Mouse (Mus musculus) gastrocnemius, postnatal 36 days (tissue): ENCODE results near the gene Txndc17. TPM values are rescaled to one million over a fixed set of nuclear protein-coding genes. Genes with fewer than 3 reads are reported as not detected.

Experiments used
- DNase-seq, 2 experiments: peaks; one replicate each; pipeline ENCODE4 v3.0.0; 2022
- intact Hi-C: fragments of 180-260 bp; cut with DNase I; formaldehyde crosslinking; loops from one replicate; pipeline ENCODE4 v1.15.1; 2025
- total RNA-seq, 2 experiments: library from RNA; stranded (reverse); gene quantifications; 2 replicates each; pipeline ENCODE4 v1.2.3; 2021

Gene Txndc17
- total RNA-seq, 2 experiments from 2014 or later = 27.6 to 28.5 TPM

GRCm38 (mm10) chr11:72217116-72217515 is 9.8 kb downstream of the Txndc17 start:
- intact Hi-C loops = no loop called here

GRCm38 (mm10) chr11:72221278-72221677 is 13.9 kb downstream of the Txndc17 start:
- DNase-seq = peak in 1 of 2 experiments; percentile 37
- intact Hi-C loops = no loop called here

More at GRCm38 (mm10) chr11:72217116-72217515, 9.8 kb downstream of the Txndc17 start:
- no peak for DNase-seq

GRCm38 (mm10) chr11:72223414-72223813 is 16.1 kb downstream of the Txndc17 start:
- no peak for DNase-seq
- intact Hi-C loops = no loop called here

- DNase-seq = peak; percentile 65 to 72
- intact Hi-C loops = loop anchor here (1.0 to 2.0 kb wide), 4 partner anchors 41 to 340 kb away; no protein-coding TSS in a partner anchor
These were observed 17.5 kb downstream of the Txndc17 start for GRCm38 (mm10) chr11:72224865-72225264.

- no peak for DNase-seq
- intact Hi-C loops = no loop called here
These were observed 18.9 kb downstream of the Txndc17 start for GRCm38 (mm10) chr11:72226020-72226791.

- DNase-seq = no peak
- intact Hi-C loops = no loop called here
These were observed 19.6 kb downstream of the Txndc17 start for GRCm38 (mm10) chr11:72226901-72227300.

GRCm38 (mm10) chr11:72228513-72228912 is 21.2 kb downstream of the Txndc17 start:
- intact Hi-C loops = no loop called here
- no peak for DNase-seq

GRCm38 (mm10) chr11:72232068-72232467 is 24.7 kb downstream of the Txndc17 start:
- DNase-seq = no peak
- intact Hi-C loops = no loop called here

GRCm38 (mm10) chr11:72232991-72233390 is 25.6 kb downstream of the Txndc17 start:
- DNase-seq = no peak

GRCm38 (mm10) chr11:72234013-72234412 is 26.7 kb downstream of the Txndc17 start:
- intact Hi-C loops = no loop called here
- peak; percentile 14 to 41 for DNase-seq

More at GRCm38 (mm10) chr11:72232991-72233390, 25.6 kb downstream of the Txndc17 start:
- intact Hi-C loops = no loop called here

- no peak for DNase-seq
- intact Hi-C loops = no loop called here
These were observed 32.9 kb downstream of the Txndc17 start for GRCm38 (mm10) chr11:72240062-72240860.

- no peak for DNase-seq
- intact Hi-C loops = no loop called here
These were observed 37.9 kb downstream of the Txndc17 start for GRCm38 (mm10) chr11:72245196-72245753.

GRCm38 (mm10) chr11:72255629-72256028 is 48.3 kb downstream of the Txndc17 start:
- intact Hi-C loops = no loop called here
- no peak for DNase-seq

- DNase-seq = no peak
- intact Hi-C loops = no loop called here
These were observed 49.1 kb downstream of the Txndc17 start for GRCm38 (mm10) chr11:72256441-72256840.

Other genes starting within 250 kb of the Txndc17 start
- gene Aipl1, start 170.0 kb upstream of the Txndc17 start, total RNA-seq = not detected
- under 1 TPM; 0.62 to 0.71 TPM for gene Pimreg, start 165.5 kb upstream of the Txndc17 start, total RNA-seq
- gene Pitpnm3, start 71.8 kb upstream of the Txndc17 start, total RNA-seq = 1 to 10 TPM; 1.1 to 1.9 TPM
- gene Gm43951, start 707 bp upstream of the Txndc17 start, total RNA-seq = under 1 TPM; 0.07 to 0.23 TPM
- gene 4933427D14Rik, start 88 bp upstream of the Txndc17 start, total RNA-seq = 1 to 10 TPM in 1 of 2 experiments, under 1 TPM in 1; 0.77 to 1.2 TPM
- 1 to 10 TPM; 4.4 to 7.2 TPM for gene Med31, start 8.0 kb downstream of the Txndc17 start, total RNA-seq
- gene Slc13a5, start 59.7 kb downstream of the Txndc17 start, total RNA-seq = not detected
- gene Xaf1, start 94.1 kb downstream of the Txndc17 start, total RNA-seq = 1 to 10 TPM; 3.5 to 6.9 TPM
- gene Fbxo39, start 106.9 kb downstream of the Txndc17 start, total RNA-seq = not detected
- gene Tekt1, start 154.9 kb downstream of the Txndc17 start, total RNA-seq = 1 to 10 TPM in 1 of 2 experiments, under 1 TPM in 1; 0.92 to 1.1 TPM
- gene Smtnl2, start 204.2 kb downstream of the Txndc17 start, total RNA-seq = 100 to 1,000 TPM; 206 to 299 TPM
- gene Ggt6, start 228.0 kb downstream of the Txndc17 start, total RNA-seq = 1 to 10 TPM in 1 of 2 experiments, under 1 TPM in 1; 0.28 to 1.0 TPM
- gene Mybbp1a, start 233.8 kb downstream of the Txndc17 start, total RNA-seq = 10 to 100 TPM; 48.6 to 58.9 TPM